Mouse (Mus musculus) heart, adult 8-10 months (tissue): ENCODE measurements around the gene H2-Q7. TPM values are rescaled to one million over a fixed set of nuclear protein-coding genes. Genes with fewer than 3 reads are reported as not detected.

Experiments
- total RNA-seq, 4 experiments: library from RNA; stranded (reverse); gene quantifications; 2 replicates each; pipeline ENCODE4 v1.2.4; 2022

Gene H2-Q7
- total RNA-seq, 4 experiments from 2014 or later: 2.5 to 4.7 (median 3.2) TPM

Other genes with a start within 250 kb of the H2-Q7 start
- 1 to 10 TPM in 1 of 4 experiments, under 1 TPM in 3; 0.69 to 1.6 (median 0.80) TPM for gene Ltb, start 244.7 kb upstream of the H2-Q7 start, total RNA-seq
- under 1 TPM; 0.25 to 0.97 (median 0.52) TPM for gene Tnf, start 237.1 kb upstream of the H2-Q7 start, total RNA-seq
- gene Lta, start 233.8 kb upstream of the H2-Q7 start, total RNA-seq: under 1 TPM in 1 of 4 experiments, not detected in 3; 0.44 TPM
- gene Gm16181, start 218.3 kb upstream of the H2-Q7 start, total RNA-seq: under 1 TPM in 1 of 4 experiments, not detected in 3; 0.72 TPM
- gene Atp6v1g2, start 205.5 kb upstream of the H2-Q7 start, total RNA-seq: 1 to 10 TPM; 1.7 to 3.6 (median 1.9) TPM
- 1 to 10 TPM; 8.2 to 9.4 (median 8.5) TPM for gene Nfkbil1, start 203.4 kb upstream of the H2-Q7 start, total RNA-seq
- 10 to 100 TPM; 76.7 to 92.1 (median 86.6) TPM for gene Ddx39b, start 197.4 kb upstream of the H2-Q7 start, total RNA-seq
- 100 to 1,000 TPM; 108 to 169 (median 117) TPM for gene H2-D1, start 176.4 kb upstream of the H2-Q7 start, total RNA-seq
- gene H2-Q1, start 118.8 kb upstream of the H2-Q7 start, total RNA-seq: 1 to 10 TPM in 3 of 4 experiments, under 1 TPM in 1; 0.53 to 1.5 (median 1.4) TPM
- gene H2-Q2, start 96.9 kb upstream of the H2-Q7 start, total RNA-seq: 1 to 10 TPM in 2 of 4 experiments, under 1 TPM in 2; 0.84 to 1.3 (median 1.1) TPM
- 10 to 100 TPM; 14.6 to 22.3 (median 16.7) TPM for gene H2-Q4, start 59.5 kb upstream of the H2-Q7 start, total RNA-seq
- gene H2-Q6, start 14.3 kb upstream of the H2-Q7 start, total RNA-seq: 1 to 10 TPM; 3.8 to 8.0 (median 4.4) TPM
- gene H2-Q10, start 30.9 kb downstream of the H2-Q7 start, total RNA-seq: under 1 TPM; 0.38 to 0.59 (median 0.39) TPM
- not detected for gene Pou5f1, start 66.9 kb downstream of the H2-Q7 start, total RNA-seq
- 1 to 10 TPM; 2.1 to 3.3 (median 2.4) TPM for gene Tcf19, start 77.7 kb downstream of the H2-Q7 start, total RNA-seq
- gene Cchcr1, start 77.9 kb downstream of the H2-Q7 start, total RNA-seq: 1 to 10 TPM; 2.0 to 3.9 (median 2.4) TPM
- gene Psors1c2, start 94.0 kb downstream of the H2-Q7 start, total RNA-seq: not detected
- under 1 TPM; 0.14 to 0.37 (median 0.27) TPM for gene Cdsn, start 113.0 kb downstream of the H2-Q7 start, total RNA-seq
- not detected for gene 2300002M23Rik, start 128.3 kb downstream of the H2-Q7 start, total RNA-seq
- gene Sfta2, start 162.4 kb downstream of the H2-Q7 start, total RNA-seq: not detected
- not detected for gene Gm9573, start 187.5 kb downstream of the H2-Q7 start, total RNA-seq
- not detected for gene Mucl3, start 204.5 kb downstream of the H2-Q7 start, total RNA-seq
- gene Vars2, start 228.4 kb downstream of the H2-Q7 start, total RNA-seq: 10 to 100 TPM; 30.4 to 34.9 (median 31.8) TPM
- 10 to 100 TPM; 18.4 to 22.2 (median 21.2) TPM for gene Gtf2h4, start 234.6 kb downstream of the H2-Q7 start, total RNA-seq